Mouse (Mus musculus) myocyte (in vitro differentiated cells): ENCODE data around the gene Zbtb21. TPM values are rescaled to one million over a fixed set of nuclear protein-coding genes. Genes with fewer than 3 reads are reported as not detected.

ENCODE experiments used
- H3K27me3 ChIP-seq: one replicate; pipeline ENCODE4 v1.6.1; 2011; ENCODE audit not compliant: control insufficient read depth, insufficient read depth, insufficient read length
- H3K36me3 ChIP-seq: one replicate; pipeline ENCODE4 v1.6.1; 2011; ENCODE audit not compliant: control insufficient read depth, insufficient read depth
- H3K4me2 ChIP-seq: one replicate; pipeline ENCODE4 v1.6.1; 2011; ENCODE audit warnings: low read depth, control low read depth
- H3K4me3 ChIP-seq: one replicate; pipeline ENCODE4 v1.5.1; 2011; ENCODE audit warnings: mild to moderate bottlenecking, control low read depth, moderate library complexity
- H3K79me2 ChIP-seq: one replicate; pipeline ENCODE4 v1.6.1; 2011; ENCODE audit not compliant: control insufficient read depth, insufficient read depth
- H3ac ChIP-seq: one replicate; pipeline ENCODE4 v1.6.1; 2011; ENCODE audit not compliant: control insufficient read depth, insufficient read length
- CEBPB ChIP-seq: IDR thresholded peaks from 2 replicates; pipeline ENCODE4 v1.6.1; 2011; ENCODE audit warnings: mild to moderate bottlenecking, moderate library complexity; ENCODE audit not compliant: poor library complexity, insufficient read depth, severe bottlenecking
- E2F4 ChIP-seq: IDR thresholded peaks from one replicate; pipeline ENCODE4 v1.6.1; 2011; ENCODE audit warnings: mild to moderate bottlenecking, control low read depth, moderate library complexity; ENCODE audit not compliant: insufficient read depth
- MAX ChIP-seq: IDR thresholded peaks from one replicate; pipeline ENCODE4 v1.6.1; 2011; ENCODE audit warnings: low read depth, mild to moderate bottlenecking, control low read depth
- MYOD1 ChIP-seq, 3 experiments: IDR thresholded peaks; one replicate each; pipeline ENCODE4 v1.6.1; 2011; ENCODE audit warnings: control low read depth in 2 of 3, low read depth in 2 of 3, mild to moderate bottlenecking in 2 of 3, moderate library complexity in 1 of 3; ENCODE audit not compliant: insufficient read length in 2 of 3, control insufficient read depth in 1 of 3
- MYOG ChIP-seq, 3 experiments: IDR thresholded peaks; one replicate each; pipeline ENCODE4 v1.6.1; 2011; ENCODE audit warnings: control low read depth in 2 of 3, low read depth in 2 of 3, mild to moderate bottlenecking in 2 of 3; ENCODE audit not compliant: insufficient read length in 2 of 3, control insufficient read depth in 1 of 3, insufficient read depth in 1 of 3
- POLR2A ChIP-seq: IDR thresholded peaks from one replicate; pipeline ENCODE4 v1.6.1; 2011; ENCODE audit warnings: low read depth, mild to moderate bottlenecking, control low read depth, moderate library complexity; ENCODE audit not compliant: insufficient read length
- POLR2AphosphoS2 ChIP-seq: IDR thresholded peaks from one replicate; pipeline ENCODE4 v1.6.1; 2011; ENCODE audit warnings: low read depth, control low read depth; ENCODE audit not compliant: insufficient read length
- REST ChIP-seq: IDR thresholded peaks from one replicate; pipeline ENCODE4 v1.6.1; 2011; ENCODE audit warnings: mild to moderate bottlenecking, control low read depth, moderate library complexity; ENCODE audit not compliant: insufficient read depth, insufficient read length
- SRF ChIP-seq: IDR thresholded peaks from one replicate; pipeline ENCODE4 v1.6.1; 2011; ENCODE audit warnings: low read depth; ENCODE audit not compliant: control insufficient read depth, insufficient read length
- TCF12 ChIP-seq: IDR thresholded peaks from one replicate; pipeline ENCODE4 v1.6.1; 2011; ENCODE audit warnings: mild to moderate bottlenecking, control low read depth; ENCODE audit not compliant: poor library complexity, insufficient read depth, severe bottlenecking
- TCF3 ChIP-seq: IDR thresholded peaks from one replicate; pipeline ENCODE4 v1.6.1; 2011; ENCODE audit warnings: low read depth, control low read depth; ENCODE audit not compliant: insufficient read length
- USF1 ChIP-seq: IDR thresholded peaks from one replicate; pipeline ENCODE4 v1.6.1; 2011; ENCODE audit warnings: low read depth, mild to moderate bottlenecking, control low read depth, moderate library complexity
- polyA plus RNA-seq: library from polyadenylated mRNA; unstranded; fragments of >200 nt; fragmentation: generic; extraction: Trizol; gene quantifications from one replicate; pipeline ENCODE4 v1.2.1, GENCODE M21; 2012; ENCODE audit warnings: missing spikeins

The Zbtb21 gene
- polyA plus RNA-seq, 1 experiment = 13.9 TPM

DNA sequence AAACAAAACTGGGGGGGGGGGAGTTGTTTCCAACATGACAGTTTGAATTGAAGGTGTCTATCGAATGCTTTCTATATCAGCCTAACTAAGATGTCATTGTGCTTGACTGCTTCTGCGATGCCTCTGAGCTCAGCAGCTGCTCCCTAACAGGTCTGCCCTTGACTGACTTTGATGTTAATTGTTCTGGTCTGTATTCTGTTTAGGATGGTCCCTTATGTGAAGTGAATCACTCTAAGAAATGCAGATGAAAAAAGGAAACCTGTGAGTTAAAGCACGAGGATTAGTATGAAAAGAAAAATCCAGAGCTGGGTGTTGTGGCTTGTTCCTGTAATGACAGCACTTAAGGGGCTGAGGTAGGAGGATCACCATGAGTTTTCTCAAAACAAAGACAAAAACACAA lies 26.6 kb downstream of the Zbtb21 start:
- H3K4me3 ChIP-seq = no peak overlapping the region
- H3K79me2 ChIP-seq = no peaks in the 10 kb centered on the region
- H3K36me3 ChIP-seq = peaks cover 2% of the 10 kb centered on the region
- TF ChIP-seq TCF12 = no peak
- no peak for TF ChIP-seq TCF3
- no peak for TF ChIP-seq POLR2A
- TF ChIP-seq POLR2AphosphoS2 = no peak
- H3K27me3 ChIP-seq = no peaks in the 10 kb centered on the region
- no peak overlapping the region for H3ac ChIP-seq
- no peak overlapping the region for H3K4me2 ChIP-seq

DNA sequence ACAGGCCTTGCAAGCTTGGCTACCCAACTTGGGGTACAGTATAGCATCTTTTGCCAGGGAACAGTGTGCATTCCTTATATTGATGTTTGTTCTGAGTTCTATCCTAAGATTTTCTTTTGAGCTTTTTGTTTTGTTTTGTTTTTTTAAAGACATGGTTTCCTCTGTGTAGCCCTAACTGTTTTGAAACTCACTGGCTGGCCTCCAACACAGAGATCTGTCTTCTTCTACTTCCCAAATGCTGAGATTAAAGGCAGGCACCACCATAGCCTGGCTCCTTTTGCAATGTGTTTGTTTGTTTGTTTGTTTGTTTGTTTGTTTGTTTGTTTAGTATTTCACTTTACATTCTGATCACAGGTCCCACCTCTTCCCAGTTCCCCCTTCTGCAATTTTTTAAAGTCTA lies 32.2 kb downstream of the Zbtb21 start:
- Histone ChIP-seq H3K79me2 (no peaks in the 10 kb centered on the region), H3K4me3 (no peak overlapping the region), H3K27me3 (no peaks in the 10 kb centered on the region), H3K4me2 (no peak overlapping the region), H3ac (no peak overlapping the region), H3K36me3 (no peaks in the 10 kb centered on the region)
- no peak for TF ChIP-seq REST
- TF ChIP-seq MAX = no peak
- TF ChIP-seq TCF3 = no peak
- TF ChIP-seq CEBPB = no peak
- TF ChIP-seq MYOG (IDR thresholded peaks at IDR 0.05; ENCODE audit: control insufficient read depth in 1 of 3, insufficient read depth in 1 of 3, insufficient read length in 2 of 3, low read depth in 2 of 3) = no peak
- TF ChIP-seq E2F4 = no peak
- TF ChIP-seq TCF12 = no peak
- TF ChIP-seq POLR2A = no peak
- TF ChIP-seq MYOD1 (IDR thresholded peaks at IDR 0.05; ENCODE audit: control insufficient read depth in 1 of 3, insufficient read length in 2 of 3, low read depth in 2 of 3) = no peak
- TF ChIP-seq POLR2AphosphoS2 = no peak
- TF ChIP-seq SRF = no peak
- no peak for TF ChIP-seq USF1

DNA sequence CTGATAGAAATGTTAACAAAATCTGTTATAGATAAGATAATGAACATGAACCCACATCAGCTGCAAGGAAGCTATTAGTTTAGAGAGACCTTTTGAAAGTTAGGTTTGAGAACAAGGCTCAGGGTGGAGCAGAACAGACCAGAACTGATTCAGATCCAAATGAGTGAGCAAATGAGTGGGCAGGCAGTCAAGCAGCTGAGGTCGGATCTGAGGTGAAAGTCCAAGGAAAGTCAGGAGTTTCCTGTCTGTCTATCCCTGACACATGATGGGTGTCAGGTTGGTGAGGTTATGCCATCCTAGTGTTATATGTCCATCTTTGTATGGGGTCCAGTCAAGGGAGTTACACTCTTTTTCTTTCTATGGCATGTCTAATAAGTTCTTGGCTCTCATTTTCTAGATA lies 32.9 kb downstream of the Zbtb21 start:
- Histone ChIP-seq H3K79me2 (no peaks in the 10 kb centered on the region), H3ac (no peak overlapping the region), H3K36me3 (no peaks in the 10 kb centered on the region), H3K4me3 (no peak overlapping the region), H3K4me2 (no peak overlapping the region), H3K27me3 (no peaks in the 10 kb centered on the region)
- no peak for TF ChIP-seq POLR2AphosphoS2
- no peak for TF ChIP-seq E2F4
- no peak for TF ChIP-seq USF1
- TF ChIP-seq SRF = no peak
- TF ChIP-seq MAX = no peak
- no peak for TF ChIP-seq REST
- no peak for TF ChIP-seq MYOG (IDR thresholded peaks at IDR 0.05; ENCODE audit: control insufficient read depth in 1 of 3, insufficient read depth in 1 of 3, insufficient read length in 2 of 3, low read depth in 2 of 3)
- no peak for TF ChIP-seq MYOD1 (IDR thresholded peaks at IDR 0.05; ENCODE audit: control insufficient read depth in 1 of 3, insufficient read length in 2 of 3, low read depth in 2 of 3)
- no peak for TF ChIP-seq CEBPB
- no peak for TF ChIP-seq POLR2A
- no peak for TF ChIP-seq TCF12
- TF ChIP-seq TCF3 = no peak

- Histone ChIP-seq H3K79me2 (no peaks in the 10 kb centered on the region), H3K36me3 (no peaks in the 10 kb centered on the region), H3ac (no peak overlapping the region), H3K4me2 (no peak overlapping the region), H3K4me3 (no peak overlapping the region), H3K27me3 (no peaks in the 10 kb centered on the region)
- TF ChIP-seq MAX (no peak), POLR2AphosphoS2 (no peak), CEBPB (no peak), SRF (no peak), E2F4 (no peak), TCF3 (no peak), POLR2A (no peak), USF1 (no peak), MYOD1 (IDR thresholded peaks at IDR 0.05; ENCODE audit: control insufficient read depth in 1 of 3, insufficient read length in 2 of 3, low read depth in 2 of 3) (no peak), REST (no peak), MYOG (IDR thresholded peaks at IDR 0.05; ENCODE audit: control insufficient read depth in 1 of 3, insufficient read depth in 1 of 3, insufficient read length in 2 of 3, low read depth in 2 of 3) (no peak), TCF12 (no peak)
Observed at GRCm38 (mm10) chr16:97927331-97927938, 35.0 kb downstream of the Zbtb21 start.

DNA sequence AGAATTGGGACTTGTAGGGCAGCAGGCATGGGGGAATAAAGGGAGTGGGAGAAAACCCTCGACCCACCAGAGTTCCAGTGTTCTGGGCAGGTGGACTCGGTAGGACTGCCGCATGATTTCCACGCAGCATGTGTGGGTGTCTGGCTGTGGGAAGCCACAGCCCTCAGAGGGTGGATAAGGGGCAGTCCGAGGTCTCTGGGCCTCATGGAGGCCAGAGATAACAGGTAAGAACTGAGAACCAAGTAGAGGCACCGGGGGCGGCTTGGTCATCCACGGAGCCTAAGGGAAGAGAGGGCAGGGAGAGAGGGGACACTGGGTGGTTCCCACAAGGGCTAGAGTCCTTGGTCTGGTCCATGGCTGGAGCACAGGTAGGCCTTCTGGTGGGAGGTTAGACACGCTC lies 36.0 kb downstream of the Zbtb21 start:
- no peak overlapping the region for H3ac ChIP-seq
- TF ChIP-seq TCF12 (no peak), CEBPB (no peak), USF1 (no peak), MYOD1 (IDR thresholded peaks at IDR 0.05; ENCODE audit: control insufficient read depth in 1 of 3, insufficient read length in 2 of 3, low read depth in 2 of 3) (no peak), SRF (no peak), E2F4 (no peak), MYOG (IDR thresholded peaks at IDR 0.05; ENCODE audit: control insufficient read depth in 1 of 3, insufficient read depth in 1 of 3, insufficient read length in 2 of 3, low read depth in 2 of 3) (no peak), REST (no peak), TCF3 (no peak), MAX (no peak), POLR2A (no peak), POLR2AphosphoS2 (no peak)
- no peaks in the 10 kb centered on the region for H3K79me2 ChIP-seq
- H3K27me3 ChIP-seq = no peaks in the 10 kb centered on the region
- H3K4me2 ChIP-seq = no peak overlapping the region
- no peak overlapping the region for H3K4me3 ChIP-seq
- H3K36me3 ChIP-seq = no peaks in the 10 kb centered on the region
